Mouse (Mus musculus): ENCODE data around the gene Tceal9.

DNA sequence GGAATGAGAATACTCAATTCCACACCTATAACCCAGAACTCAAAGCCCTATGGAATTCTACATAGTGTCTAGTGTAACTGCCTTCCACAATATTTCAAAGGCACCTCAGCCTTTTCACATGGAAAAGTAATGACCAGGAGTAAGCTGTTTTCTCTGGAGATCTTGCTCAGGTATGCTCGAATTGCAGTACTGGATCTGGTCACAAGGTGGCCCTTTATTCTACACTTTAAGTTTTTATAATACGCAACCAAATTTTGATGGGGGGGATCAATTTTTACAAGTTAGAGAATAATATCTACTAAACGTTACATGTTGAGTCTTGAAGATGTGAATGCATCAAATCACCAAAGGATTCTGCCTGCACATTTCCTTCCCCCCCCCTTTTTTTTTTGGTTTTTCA, 6.8 kb upstream of the Tceal9 start:
- TF ChIP-seq CTCF (IDR thresholded peaks at IDR 0.05; ENCODE audit: low read depth, low read length), result peak; percentile 21; the same call in 1 of the 2 replicates
- no peak for TF ChIP-seq POLR2A (IDR thresholded peaks at IDR 0.05; ENCODE audit: extremely low read depth, insufficient read depth, low read length)
